Mouse (Mus musculus) thymus, adult 2 months (tissue): ENCODE data around the gene H2-Oa. TPM values are rescaled to one million over a fixed set of nuclear protein-coding genes. Genes with fewer than 3 reads are reported as not detected.

Experiments used
- DNase-seq: peaks from one replicate; pipeline ENCODE4 v3.0.0; 2021
- H3K27ac ChIP-seq: fragments of 200-500 bp; 2 replicates; pipeline ENCODE4 v1.5.1; 2012; ENCODE audit warnings: low read length, control low read depth; ENCODE audit not compliant: control insufficient read depth, insufficient read depth
- H3K27me3 ChIP-seq: fragments of 200-500 bp; 2 replicates; pipeline ENCODE4 v1.6.1; 2012; ENCODE audit warnings: mild to moderate bottlenecking, low read length, moderate library complexity, mixed read lengths; ENCODE audit not compliant: control insufficient read depth, insufficient read depth
- H3K36me3 ChIP-seq: fragments of 200-500 bp; 2 replicates; pipeline ENCODE4 v1.6.1; 2012; ENCODE audit warnings: mild to moderate bottlenecking, low read length, moderate library complexity; ENCODE audit not compliant: control insufficient read depth, insufficient read depth
- H3K4me1 ChIP-seq: fragments of 200-500 bp; replicated peaks from 2 replicates; pipeline ENCODE4 v1.6.1; 2012; ENCODE audit warnings: low read length; ENCODE audit not compliant: control insufficient read depth, insufficient read depth
- H3K4me3 ChIP-seq: fragments of 200-500 bp; 2 replicates; pipeline ENCODE4 v1.5.1; 2012; ENCODE audit warnings: mild to moderate bottlenecking, low read length, control low read depth, moderate library complexity; ENCODE audit not compliant: control insufficient read depth, insufficient read depth
- CTCF ChIP-seq: fragments of 200-500 bp; IDR thresholded peaks from 2 replicates; pipeline ENCODE4 v1.5.1; 2012; ENCODE audit warnings: mild to moderate bottlenecking, control low read depth, low read length, moderate library complexity, borderline replicate concordance; ENCODE audit not compliant: control insufficient read depth, poor library complexity, insufficient read depth; ENCODE audit errors: extremely low read depth
- POLR2A ChIP-seq: fragments of 200-500 bp; IDR thresholded peaks from 2 replicates; pipeline ENCODE4 v1.6.1; 2012; ENCODE audit warnings: mild to moderate bottlenecking, low read length, control low read depth, moderate library complexity; ENCODE audit not compliant: control insufficient read depth, poor library complexity, insufficient read depth; ENCODE audit errors: extremely low read depth
- WGBS: fragments of 180-500 bp; shearing (Covaris S2); methylation state at CpG from one replicate; pipeline ENCODE4 v1.1.7; 2018; 5-methylcytosine and 5-hydroxymethylcytosine counted together
- polyA plus RNA-seq: library from polyadenylated mRNA; depleted of rRNA; stranded (reverse); fragments of >200 nt; gene quantifications from 2 replicates; pipeline ENCODE4 v1.2.3, GENCODE M21; 2012

Gene H2-Oa
- polyA plus RNA-seq, 1 experiment: 154 TPM

DNA sequence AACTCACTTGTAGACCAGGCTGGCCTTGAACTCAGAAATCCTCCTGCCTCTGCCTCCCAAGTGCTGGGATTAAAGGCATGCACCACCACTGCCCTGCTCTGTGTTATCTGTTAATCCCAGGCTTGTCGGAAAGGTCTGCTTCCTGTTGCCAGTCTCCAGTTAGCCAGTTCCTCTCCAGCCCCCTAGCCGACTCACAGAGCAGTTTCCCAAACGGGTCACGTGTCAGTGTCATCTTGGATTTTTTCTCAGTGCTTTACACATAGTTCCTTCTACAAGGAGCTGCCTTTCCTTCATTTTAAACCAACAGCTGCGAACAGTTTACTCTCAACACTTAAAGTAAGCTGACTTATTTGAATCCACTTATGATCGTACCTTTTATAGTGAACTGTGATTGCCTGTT lies 32.5 kb downstream of the H2-Oa start:
- no peak overlapping the region for H3K27ac ChIP-seq
- H3K4me3 ChIP-seq: no peak overlapping the region
- TF ChIP-seq POLR2A: no peak
- TF ChIP-seq CTCF: no peak
- WGBS: 43% methylated on average over 6 of the region's 6 CpGs
- H3K36me3 ChIP-seq: no peaks in the 10 kb centered on the region
- DNase-seq: no peak
- H3K27me3 ChIP-seq: no peaks in the 10 kb centered on the region
- peaks cover 37% of the 10 kb centered on the region for H3K4me1 ChIP-seq

DNA sequence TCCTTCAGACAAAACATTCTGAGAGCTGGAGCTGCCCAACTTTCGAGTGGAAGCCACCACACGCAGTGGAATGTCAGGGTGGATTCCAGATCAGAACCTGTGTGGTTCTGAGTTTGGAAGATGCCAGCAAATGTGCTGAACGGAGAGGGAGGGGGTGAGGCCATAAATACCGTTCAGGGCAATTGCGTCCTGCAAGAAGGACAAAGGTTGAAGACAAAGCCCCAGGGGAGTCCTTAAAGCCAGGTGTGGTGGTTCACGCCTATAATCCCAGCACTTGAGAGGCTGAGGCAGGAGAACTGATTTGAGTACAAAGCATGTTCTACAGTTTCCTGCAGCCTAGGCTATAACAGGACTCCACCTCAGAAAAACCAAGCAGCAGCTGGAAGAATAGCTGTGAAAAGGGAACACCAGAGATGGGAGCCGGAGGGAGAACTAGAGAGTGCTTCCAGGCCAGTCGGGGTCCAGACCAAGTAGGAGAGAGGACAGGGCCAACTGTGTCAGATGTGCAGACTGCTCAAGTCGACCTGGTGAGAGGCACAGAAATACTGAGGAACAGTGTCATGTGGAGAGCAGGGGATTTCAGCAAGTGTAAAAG lies 34.8 kb downstream of the H2-Oa start:
- peak overlapping the region; percentile 39; the same call in 1 of the 2 replicates for H3K27ac ChIP-seq
- TF ChIP-seq POLR2A: no peak
- no peak for TF ChIP-seq CTCF
- peaks cover 50% of the 10 kb centered on the region for H3K4me1 ChIP-seq
- no peaks in the 10 kb centered on the region for H3K27me3 ChIP-seq
- no peak for DNase-seq
- H3K4me3 ChIP-seq: no peak overlapping the region
- H3K36me3 ChIP-seq: no peaks in the 10 kb centered on the region
- 79% methylated on average over 9 of the region's 9 CpGs for WGBS

DNA sequence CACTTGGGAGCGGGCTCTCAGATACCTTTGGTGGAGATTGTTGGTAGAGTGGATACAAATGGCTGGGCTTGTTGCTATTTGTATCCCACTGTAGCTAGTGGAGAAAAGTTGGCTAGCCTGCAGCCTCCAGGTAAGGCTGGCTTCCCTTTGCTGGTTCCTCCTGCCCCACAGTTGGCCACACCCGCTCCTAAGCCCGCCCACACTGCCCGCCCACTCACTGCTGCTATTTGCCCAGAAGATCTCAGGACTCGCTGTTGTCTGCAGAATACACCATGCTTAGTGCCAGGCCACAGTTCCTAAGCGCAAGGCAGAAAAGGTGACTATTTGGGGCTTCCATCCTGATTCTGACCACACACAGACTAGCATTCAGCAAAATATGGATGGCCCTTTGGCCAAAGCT lies 35.3 kb downstream of the H2-Oa start:
- Histone ChIP-seq H3K4me1 (peaks cover 50% of the 10 kb centered on the region), H3K27ac (peak overlapping the region; percentile 39; the same call in 1 of the 2 replicates), H3K36me3 (no peaks in the 10 kb centered on the region), H3K4me3 (no peak overlapping the region), H3K27me3 (no peaks in the 10 kb centered on the region)
- 23% methylated on average over 6 of the region's 6 CpGs for WGBS
- no peak for TF ChIP-seq POLR2A
- no peak for TF ChIP-seq CTCF
- DNase-seq: peak; percentile 64

DNA sequence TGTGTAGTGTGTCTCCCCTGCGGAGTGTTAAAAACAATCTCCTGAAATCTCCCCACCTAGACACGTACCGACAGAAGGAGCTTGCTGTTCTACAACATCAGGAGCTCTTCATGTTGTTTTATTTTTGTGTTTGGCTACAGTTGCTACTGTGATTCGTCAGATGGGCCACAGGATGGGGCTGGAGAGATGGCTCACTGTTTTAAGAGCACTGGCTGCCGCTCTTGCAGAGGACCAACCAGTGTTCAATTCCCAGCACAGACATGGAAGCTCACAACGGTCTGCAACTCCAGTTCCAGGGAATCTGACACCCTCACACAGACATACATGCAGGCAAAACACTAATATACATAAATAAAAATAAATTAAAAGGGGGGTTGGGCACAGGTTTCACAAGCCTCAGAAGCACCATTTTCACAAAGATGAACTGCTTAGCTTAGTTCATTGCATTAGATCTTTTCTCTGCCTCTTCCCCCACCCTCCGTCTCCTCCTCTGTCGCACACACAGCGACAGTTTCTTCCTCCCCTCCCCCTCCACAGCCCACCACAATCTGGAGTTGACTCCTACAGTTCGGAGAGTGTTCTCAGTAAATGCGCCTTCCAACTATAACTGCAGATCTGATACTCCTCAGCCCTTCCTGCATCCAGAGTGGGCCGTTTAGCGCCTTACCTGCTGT lies 36.3 kb downstream of the H2-Oa start:
- Histone ChIP-seq H3K36me3 (no peaks in the 10 kb centered on the region), H3K27ac (peak overlapping the region; percentile 79), H3K4me1 (peaks cover 50% of the 10 kb centered on the region), H3K27me3 (no peaks in the 10 kb centered on the region), H3K4me3 (peak overlapping the region; percentile 64)
- no peak for TF ChIP-seq POLR2A
- TF ChIP-seq CTCF: no peak
- 34% methylated on average over 13 of the region's 13 CpGs for WGBS
- peak; percentile 61 for DNase-seq

DNA sequence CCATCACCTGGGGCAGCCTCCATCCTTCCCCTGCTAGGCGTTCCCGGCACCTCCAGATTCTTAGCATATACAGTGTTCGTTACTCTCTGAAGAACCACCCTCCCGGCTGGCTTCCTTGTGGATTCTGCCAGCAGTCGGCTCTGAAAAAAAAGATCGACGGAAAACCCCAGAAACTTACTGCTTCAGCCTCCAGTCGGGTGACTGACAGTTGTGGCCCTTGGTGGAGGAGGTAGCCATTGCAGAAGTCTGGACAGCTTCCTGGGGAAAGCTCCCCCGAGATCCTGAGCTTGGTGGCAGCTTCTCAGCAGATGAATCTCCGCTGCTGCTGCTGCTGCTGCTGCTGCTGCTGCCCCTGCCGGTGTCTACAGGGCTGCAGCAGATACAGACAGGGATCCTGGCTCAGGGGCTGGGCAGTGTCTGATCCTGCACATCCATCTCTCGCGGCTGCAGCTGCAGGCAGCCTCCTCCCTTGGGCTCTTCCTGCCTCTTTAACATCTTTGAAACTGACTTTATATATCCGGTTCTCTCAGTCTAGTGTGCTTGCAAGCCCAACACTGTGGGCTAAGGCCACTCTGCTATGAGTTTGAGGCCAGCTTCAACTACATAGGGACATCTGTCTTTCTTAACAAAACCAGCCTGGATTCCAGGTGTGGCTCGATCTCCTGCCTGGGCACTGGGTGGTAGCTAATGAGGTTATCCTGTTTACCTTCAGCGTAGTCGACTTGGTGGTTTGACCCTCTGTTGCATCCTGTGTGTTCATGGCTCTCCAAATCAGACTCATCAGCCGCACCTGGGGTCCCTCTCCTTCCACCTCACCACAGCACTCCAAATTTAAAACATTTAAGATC lies 37.0 kb downstream of the H2-Oa start:
- Histone ChIP-seq H3K4me3 (peak overlapping the region; percentile 64), H3K4me1 (peaks cover 45% of the 10 kb centered on the region), H3K36me3 (no peaks in the 10 kb centered on the region), H3K27ac (peak overlapping the region; percentile 79), H3K27me3 (no peaks in the 10 kb centered on the region)
- WGBS: 18% methylated on average over 18 of the region's 18 CpGs
- TF ChIP-seq CTCF (0 out of 2 replicates have a peak, but pooled peaks have one; percentile 7), POLR2A (peak; percentile 46; the same call in 1 of the 2 replicates)
- peak; percentile 58 for DNase-seq

DNA sequence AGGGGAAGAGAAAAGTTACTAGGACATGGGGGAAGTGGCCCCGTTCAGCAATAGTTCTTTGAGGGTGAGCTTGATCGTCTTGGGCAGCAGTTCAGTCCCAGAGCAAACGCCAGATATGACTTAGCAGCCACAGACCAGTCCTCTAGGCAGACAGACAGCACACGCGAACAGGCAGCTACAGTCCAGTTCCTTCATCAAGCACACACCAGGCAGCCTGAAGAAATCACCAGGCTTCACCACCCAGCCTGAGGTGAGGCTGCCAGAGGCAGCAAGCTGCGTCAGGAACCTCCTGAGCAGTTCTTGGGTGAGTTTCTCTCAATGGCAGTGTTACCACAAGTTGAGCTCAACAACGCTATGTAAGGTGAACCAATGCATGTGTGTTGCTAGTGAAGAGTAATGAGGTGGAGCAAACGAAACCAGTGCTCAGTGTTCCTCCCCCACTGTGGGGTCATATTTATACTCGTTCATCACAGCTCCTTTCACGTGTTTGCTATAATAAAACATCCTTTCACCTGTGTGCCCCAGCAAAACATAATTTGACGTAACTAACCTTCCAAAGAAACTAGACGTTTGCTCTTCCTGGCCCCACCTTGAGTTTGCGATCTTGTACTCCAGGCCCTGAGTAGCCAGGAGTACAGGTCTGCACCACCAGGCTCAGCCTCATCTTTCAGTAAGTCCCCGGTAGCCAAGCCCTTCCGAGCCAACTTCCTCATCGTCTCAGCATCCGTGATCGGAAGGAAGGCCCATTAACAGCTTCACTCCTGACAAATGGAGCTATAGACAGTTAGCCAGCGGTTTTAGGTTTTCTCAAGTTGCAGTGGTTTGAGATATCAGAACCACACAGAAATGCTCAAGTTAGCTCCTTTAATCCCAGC lies 38.2 kb downstream of the H2-Oa start:
- 64% methylated on average over 19 of the region's 19 CpGs for whole genome bisulfite sequencing
- no peaks in the 10 kb centered on the region for H3K27me3 ChIP-seq
- H3K27ac ChIP-seq: peak overlapping the region; percentile 79; the same call in 1 of the 2 replicates
- TF ChIP-seq CTCF (no peak), POLR2A (no peak)
- no peak for DNase-seq
- no peak overlapping the region for H3K4me3 ChIP-seq
- no peaks in the 10 kb centered on the region for H3K36me3 ChIP-seq
- peaks cover 41% of the 10 kb centered on the region for H3K4me1 ChIP-seq
